Mouse (Mus musculus) monocyte, adult 2 months (primary cell): Measurements from ENCODE around the gene Herc6.

Source experiments
- DNase-seq, 2 experiments: peaks; one replicate each; pipeline ENCODE4 v3.0.0; 2022; ENCODE audit warnings: low spot score in 2 of 2, low read depth in 1 of 2

Herc6 gene

GRCm38 (mm10) chr6:57571587-57571986 is 9.2 kb upstream of the Herc6 start:
- no peak for DNase-seq

GRCm38 (mm10) chr6:57581595-57581994 is 795 bp downstream of the Herc6 start:
- DNase-seq = no peak

GRCm38 (mm10) chr6:57582356-57582755 is 1.6 kb downstream of the Herc6 start:
- no peak for DNase-seq

GRCm38 (mm10) chr6:57605546-57606307 is 24.9 kb downstream of the Herc6 start:
- DNase-seq = no peak

GRCm38 (mm10) chr6:57607999-57608398 is 27.2 kb downstream of the Herc6 start:
- DNase-seq = no peak

- no peak for DNase-seq
Observed at GRCm38 (mm10) chr6:57609631-57610030, 28.8 kb downstream of the Herc6 start.

GRCm38 (mm10) chr6:57615788-57616187 is 35.0 kb downstream of the Herc6 start:
- DNase-seq = no peak

GRCm38 (mm10) chr6:57639531-57639930 is 58.7 kb downstream of the Herc6 start:
- no peak for DNase-seq

GRCm38 (mm10) chr6:57641789-57642188 is 61.0 kb downstream of the Herc6 start:
- no peak for DNase-seq

- no peak for DNase-seq
Observed at GRCm38 (mm10) chr6:57647256-57647655, 66.5 kb downstream of the Herc6 start.

GRCm38 (mm10) chr6:57661295-57661694 is 80.5 kb downstream of the Herc6 start:
- no peak for DNase-seq

GRCm38 (mm10) chr6:57684156-57684555 is 103.4 kb downstream of the Herc6 start:
- DNase-seq = no peak

GRCm38 (mm10) chr6:57691467-57692261 is 110.9 kb downstream of the Herc6 start, which contains the start of gene Pyurf:
Gene Pyurf, minus strand, starts transcription at chr6:57692078.
- peak; percentile 33 to 68 for DNase-seq

- DNase-seq = no peak
Observed at GRCm38 (mm10) chr6:57693116-57693515, 112.3 kb downstream of the Herc6 start.

- no peak for DNase-seq
Observed at GRCm38 (mm10) chr6:57701686-57702085, 120.9 kb downstream of the Herc6 start.

GRCm38 (mm10) chr6:57702376-57702742 is 121.6 kb downstream of the Herc6 start, which contains the start of gene Lancl2:
Gene Lancl2, plus strand, starts transcription at chr6:57702540.
- no peak for DNase-seq

GRCm38 (mm10) chr6:57702743-57703499 is 122.1 kb downstream of the Herc6 start:
- DNase-seq = peak; percentile 87 to 91

GRCm38 (mm10) chr6:57703703-57704102 is 122.9 kb downstream of the Herc6 start:
- DNase-seq = no peak

- no peak for DNase-seq
Observed at GRCm38 (mm10) chr6:57706721-57707120, 125.9 kb downstream of the Herc6 start.

GRCm38 (mm10) chr6:57711726-57712125 is 130.9 kb downstream of the Herc6 start:
- DNase-seq = no peak
